Mouse (Mus musculus) adipocyte (in vitro differentiated cells): Measurements from ENCODE around the gene Acp2.

ENCODE experiments used
- DNase-seq: peaks from one replicate; pipeline ENCODE4 v3.0.0-alpha.2; 2016; ENCODE audit warnings: low spot score

Acp2 gene

GRCm38 (mm10) chr2:91194624-91195332, 7.9 kb upstream of the Acp2 start:
- DNase-seq, result peak; percentile 98

- peak; percentile 85 for DNase-seq
Measured at GRCm38 (mm10) chr2:91196577-91197001, 6.1 kb upstream of the Acp2 start.

- DNase-seq, result no peak
Measured at GRCm38 (mm10) chr2:91198888-91199287, 3.8 kb upstream of the Acp2 start.

GRCm38 (mm10) chr2:91202972-91203656, 429 bp downstream of the Acp2 start:
- no peak for DNase-seq

GRCm38 (mm10) chr2:91206254-91206775, 3.6 kb downstream of the Acp2 start:
- DNase-seq, result no peak

- no peak for DNase-seq
Measured at GRCm38 (mm10) chr2:91213311-91213710, 10.6 kb downstream of the Acp2 start.

GRCm38 (mm10) chr2:91217032-91217431, 14.3 kb downstream of the Acp2 start:
- DNase-seq, result no peak

GRCm38 (mm10) chr2:91220501-91220900, 17.8 kb downstream of the Acp2 start:
- DNase-seq, result no peak

GRCm38 (mm10) chr2:91223614-91224013, 20.9 kb downstream of the Acp2 start:
- DNase-seq, result peak; percentile 53

GRCm38 (mm10) chr2:91229735-91230134, 27.1 kb downstream of the Acp2 start:
- no peak for DNase-seq

GRCm38 (mm10) chr2:91236601-91237510, 34.2 kb downstream of the Acp2 start, which contains the start of gene Ddb2:
Gene Ddb2, minus strand, starts transcription at chr2:91236982.
- DNase-seq, result peak; percentile 98

- DNase-seq, result peak; percentile 69
Measured at GRCm38 (mm10) chr2:91237511-91238080, 34.9 kb downstream of the Acp2 start.

GRCm38 (mm10) chr2:91242547-91242946, 39.9 kb downstream of the Acp2 start:
- DNase-seq, result no peak

- DNase-seq, result no peak
Measured at GRCm38 (mm10) chr2:91243416-91243815, 40.7 kb downstream of the Acp2 start.

GRCm38 (mm10) chr2:91244557-91245228, 42.0 kb downstream of the Acp2 start:
- DNase-seq, result no peak

- DNase-seq, result no peak
Measured at GRCm38 (mm10) chr2:91248366-91248765, 45.7 kb downstream of the Acp2 start.

- DNase-seq, result no peak
Measured at GRCm38 (mm10) chr2:91252001-91252400, 49.3 kb downstream of the Acp2 start.

GRCm38 (mm10) chr2:91252512-91252911, 49.8 kb downstream of the Acp2 start:
- DNase-seq, result no peak

GRCm38 (mm10) chr2:91254725-91255380, 52.2 kb downstream of the Acp2 start:
- DNase-seq, result no peak

GRCm38 (mm10) chr2:91255661-91256150, 53.0 kb downstream of the Acp2 start, which contains the start of gene Pacsin3:
Gene Pacsin3, plus strand, starts transcription at chr2:91255954.
- no peak for DNase-seq
